Mouse (Mus musculus) heart, adult 2 months (tissue): ENCODE results near the gene Akap6.

Source experiments
- CTCF ChIP-seq: fragments of 200-600 bp; IDR thresholded peaks from 2 replicates; pipeline ENCODE4 v1.8.1; 2022; ENCODE audit warnings: antibody characterized with exemption, mild to moderate bottlenecking, moderate library complexity
- EP300 ChIP-seq: fragments of 200-500 bp; IDR thresholded peaks from 2 replicates; pipeline ENCODE4 v1.6.1; 2011; ENCODE audit warnings: low read depth, low read length, control low read depth; ENCODE audit not compliant: insufficient read depth
- POLR2A ChIP-seq: fragments of 200-500 bp; IDR thresholded peaks from 2 replicates; pipeline ENCODE4 v1.6.1; 2011; ENCODE audit warnings: mild to moderate bottlenecking, low read depth, low read length, control low read depth; ENCODE audit not compliant: insufficient read depth

DNA sequence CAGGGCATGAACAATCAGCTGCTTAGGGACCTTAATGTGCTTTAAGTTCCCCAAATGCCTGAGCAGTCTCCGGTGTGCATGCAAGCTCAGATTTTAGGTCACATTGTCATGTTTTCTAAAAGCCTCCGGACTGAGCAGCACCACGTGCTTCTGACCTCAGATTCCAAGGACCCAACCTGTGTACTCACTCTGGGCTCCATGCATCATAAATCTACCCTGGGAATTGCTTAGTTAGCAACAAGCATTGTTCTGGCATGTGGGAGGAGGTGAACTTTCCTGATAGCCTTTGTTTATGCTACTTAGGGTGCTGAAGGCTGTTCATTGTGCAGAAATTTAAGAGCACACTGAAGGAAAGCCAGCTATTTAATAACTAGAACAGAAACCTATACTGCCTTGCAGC, 313.2 kb downstream of the Akap6 start:
- TF ChIP-seq CTCF: no peak
- TF ChIP-seq POLR2A: no peak
- no peak for TF ChIP-seq EP300
